Mouse (Mus musculus) lung, postnatal 10 days (tissue): Measurements from ENCODE around the gene Gm36176.

Source experiments
- DNase-seq: peaks from one replicate; pipeline ENCODE4 v3.0.0; 2021

The Gm36176 gene

DNA sequence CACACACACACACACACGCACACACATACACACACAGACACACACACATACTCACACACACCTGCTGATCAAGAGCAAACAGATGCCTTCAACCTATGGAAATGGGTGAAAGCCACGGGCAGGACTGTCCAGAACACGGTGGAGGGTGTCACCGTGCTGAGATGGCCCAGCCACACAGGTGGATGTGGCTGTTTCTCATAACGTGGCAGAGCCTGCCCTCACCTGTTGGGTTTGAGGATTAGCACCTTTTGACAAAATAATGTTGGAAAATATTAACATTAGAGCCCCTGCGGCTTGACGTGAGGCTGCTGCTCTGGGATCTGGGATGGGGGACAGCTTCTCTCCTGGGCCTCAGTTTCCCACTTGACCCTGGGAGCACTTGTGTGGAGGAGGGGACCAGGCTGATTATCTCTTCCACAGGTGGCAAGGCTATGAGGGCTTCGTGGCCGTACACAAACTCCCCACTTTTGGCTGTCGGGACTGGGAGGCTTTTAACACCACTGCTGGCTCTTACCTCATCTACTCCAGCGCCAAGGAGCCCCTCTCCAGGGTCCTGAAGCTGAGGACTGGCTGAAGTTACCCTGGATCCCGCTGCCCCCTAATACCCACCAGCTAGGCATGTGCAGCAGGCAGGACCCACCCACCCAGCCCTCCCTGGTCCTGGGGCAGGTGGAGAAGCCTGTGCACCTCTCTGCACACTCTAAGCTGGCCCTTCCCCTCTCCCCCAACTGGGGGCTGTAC, 39.6 kb downstream of the Gm36176 start:
- DNase-seq: no peak

DNA sequence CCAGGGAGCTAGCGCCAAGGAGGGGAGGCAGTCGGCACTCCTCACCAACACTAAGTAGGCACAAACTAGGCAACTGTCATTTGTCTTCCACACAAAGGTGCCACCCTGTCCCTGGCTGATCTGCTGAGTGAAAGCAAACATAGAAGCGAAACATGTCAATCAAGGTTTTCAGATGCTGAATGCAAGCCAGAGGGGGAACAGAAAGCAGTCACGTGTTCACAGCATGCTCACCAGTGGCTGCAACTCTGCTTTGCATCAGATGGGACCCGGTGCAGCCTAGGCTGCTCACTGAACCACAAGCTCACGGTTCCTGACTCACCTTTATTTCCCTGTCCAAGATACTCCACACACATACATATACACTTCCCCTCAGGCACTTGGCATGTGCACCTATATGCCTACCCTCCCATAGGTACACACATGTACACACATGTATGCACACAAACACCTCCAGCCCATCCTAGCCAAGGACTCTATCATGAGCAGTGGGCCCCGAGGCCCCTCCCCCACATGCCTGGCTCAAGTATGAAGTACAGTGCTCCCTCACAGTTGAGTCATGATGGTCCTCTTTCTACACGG, 44.5 kb downstream of the Gm36176 start:
- no peak for DNase-seq

DNA sequence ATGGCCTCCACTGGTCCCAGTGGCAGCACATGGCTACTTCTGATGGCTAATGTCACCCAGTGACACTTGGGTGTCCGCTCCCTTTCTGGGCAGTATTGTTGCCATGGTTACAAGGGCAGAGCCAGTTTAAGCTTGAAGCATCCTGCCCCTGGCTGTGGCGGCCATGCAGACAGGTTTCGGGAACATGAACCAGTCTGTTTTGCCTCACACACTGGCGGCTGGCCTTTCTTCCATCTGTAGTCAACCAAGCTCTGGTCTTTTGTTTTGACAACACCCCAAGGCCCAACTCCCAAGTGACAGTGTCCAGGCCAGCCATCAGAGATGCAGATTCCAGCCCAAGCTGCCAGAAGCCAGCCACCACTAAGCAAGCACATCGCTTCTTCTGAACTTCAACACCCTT, 49.0 kb downstream of the Gm36176 start:
- no peak for DNase-seq
